Mouse (Mus musculus): ENCODE measurements around the gene Tomm22.
A peak's percentile ranks its signal among the peaks of the same experiment; 100 is the strongest.

GRCm38 (mm10) chr15:79688268-79688956, 17.8 kb downstream of the Tomm22 start:
- no peak for TF ChIP-seq CTCF (IDR thresholded peaks at IDR 0.05)
- peak; percentile 54 for TF ChIP-seq EP300 (IDR thresholded peaks at IDR 0.05)
